Mouse (Mus musculus) CD4-positive helper T cell, adult 2 months (primary cell): ENCODE measurements around the gene Olfr933.

ENCODE experiments used
- DNase-seq: peaks from one replicate; pipeline ENCODE4 v3.0.0-alpha.2; 2012; ENCODE audit warnings: low read depth, missing footprints, low spot score

Gene Olfr933

GRCm38 (mm10) chr9:38972013-38972412 is at the start of gene Olfr933:
Gene Olfr933, plus strand, starts transcription at chr9:38972313.
- DNase-seq: no peak

GRCm38 (mm10) chr9:38929509-38929908 is 42.6 kb upstream of the Olfr933 start, which contains the start of gene Olfr930:
Gene Olfr930, plus strand, starts transcription at chr9:38929809.
- DNase-seq: no peak

GRCm38 (mm10) chr9:38953401-38954123 is 18.6 kb upstream of the Olfr933 start:
- DNase-seq: no peak

- no peak for DNase-seq
These were observed 18.0 kb upstream of the Olfr933 start for GRCm38 (mm10) chr9:38954124-38954416.

GRCm38 (mm10) chr9:38988215-38988614 is 16.1 kb downstream of the Olfr933 start, which contains the start of gene Olfr934:
Gene Olfr934, minus strand, starts transcription at chr9:38988315.
- no peak for DNase-seq

GRCm38 (mm10) chr9:38999583-38999982 is 27.5 kb downstream of the Olfr933 start, which contains the start of gene Olfr935:
Gene Olfr935, minus strand, starts transcription at chr9:38999683.
- DNase-seq: no peak

GRCm38 (mm10) chr9:39023277-39023676 is 51.2 kb downstream of the Olfr933 start, which contains the start of gene Olfr146:
Gene Olfr146, minus strand, starts transcription at chr9:39023377.
- DNase-seq: no peak
